ENCODE assay signal across 10 mouse cellular contexts in genomic region chr8:127495226-127495780, GRCm38 (mm10).
DNase-seq lines count a peak whose midpoint lies in the region; ATAC-seq and TF ChIP-seq lines count a peak whose summit lies in the region.
"Had no signal": no experiment of that assay in that cellular context is flagged by ENCODE, and none has a peak within 500 bp of the region (broad histone marks: within the 10 kb centered on the region; RNA-seq: fewer than 3 reads in every experiment).

No protein-coding gene starts in this region.

- H3K4me1 ChIP-seq in hindbrain, embryonic 14.5 days (replicated peaks; ENCODE audit: control insufficient read depth, insufficient read depth, low read length) = peaks cover 18% of the 10 kb centered on the region
- peaks cover 20% of the 10 kb centered on the region for H3K4me1 ChIP-seq in hindbrain, embryonic 12.5 days
- peaks cover 0 to 12% of the 10 kb centered on the region in 2 experiments; a peak in 3 of 4 replicates for H3K4me1 ChIP-seq in CH12.LX (ENCODE audit: control insufficient read depth in 1 of 2, insufficient read depth in 2 of 2)
- H3K4me1 ChIP-seq in midbrain, postnatal 0 days (ENCODE audit: insufficient read depth, low read length) = peaks cover 8% of the 10 kb centered on the region; the same call in 1 of the 2 replicates
- H3K4me1 ChIP-seq: liver, embryonic 15.5 days had no signal

- no peaks in the 10 kb centered on the region for H3K27me3 ChIP-seq in hindbrain, embryonic 14.5 days (ENCODE audit: control insufficient read depth, insufficient read depth, low read length)
- no peaks in the 10 kb centered on the region for H3K27me3 ChIP-seq in hindbrain, embryonic 12.5 days
- H3K27me3 ChIP-seq in CH12.LX (replicated peaks) = no peaks in the 10 kb centered on the region
- H3K27me3 ChIP-seq in midbrain, postnatal 0 days (ENCODE audit: insufficient read depth, low read length) = no peaks in the 10 kb centered on the region
- H3K27me3 ChIP-seq: heart, embryonic 12.5 days; liver, embryonic 15.5 days had no signal

- WGBS in hindbrain, embryonic 14.5 days = 60% methylated on average over 4 of the region's 4 CpGs
- 64% methylated on average over 4 of the region's 4 CpGs for WGBS in hindbrain, embryonic 12.5 days
- 68% methylated on average over 4 of the region's 4 CpGs for WGBS in midbrain, postnatal 0 days

- no peaks in the 10 kb centered on the region for H3K9me3 ChIP-seq in hindbrain, embryonic 14.5 days (ENCODE audit: control insufficient read depth, low read length)
- H3K9me3 ChIP-seq in hindbrain, embryonic 12.5 days (replicated peaks) = no peaks in the 10 kb centered on the region
- no peaks in the 10 kb centered on the region for H3K9me3 ChIP-seq in CH12.LX (replicated peaks; ENCODE audit: low read length)
- no peaks in the 10 kb centered on the region for H3K9me3 ChIP-seq in midbrain, postnatal 0 days (ENCODE audit: low read length)
- H3K9me3 ChIP-seq: heart, embryonic 12.5 days; liver, embryonic 15.5 days had no signal

- no peak for TF ChIP-seq CTCF in CH12.LX (conservative IDR thresholded peaks at IDR 0.05 in 1 of 2, IDR thresholded peaks at IDR 0.05 in 1 of 2; ENCODE audit: low read depth in 2 of 2, low read length in 2 of 2)
- no peak for TF ChIP-seq CTCF in midbrain, postnatal 0 days (IDR thresholded peaks at IDR 0.05)

- no peak for TF ChIP-seq POLR2A in CH12.LX (IDR thresholded peaks at IDR 0.05; ENCODE audit: low read depth, low read length)

- in situ Hi-C loops in CH12.LX (cut with MboI; ENCODE audit: low pct_ligation_motif_present, low pct_unique_long_range_greater_than_20kb, low sequenced_read_pairs) = no loop called here

- H3K4me2 ChIP-seq in hindbrain, embryonic 14.5 days (replicated peaks) = no peak overlapping the region
- H3K4me2 ChIP-seq in hindbrain, embryonic 12.5 days (replicated peaks) = no peak overlapping the region
- H3K4me2 ChIP-seq in CH12.LX (ENCODE audit: insufficient read depth, low read depth, poor library complexity, severe bottlenecking) = no peak overlapping the region
- no peak overlapping the region for H3K4me2 ChIP-seq in midbrain, postnatal 0 days (ENCODE audit: low read depth, low read length, poor library complexity, severe bottlenecking)
- H3K4me2 ChIP-seq: heart, embryonic 12.5 days; liver, embryonic 15.5 days had no signal

- H3K36me3 ChIP-seq in hindbrain, embryonic 14.5 days (replicated peaks; ENCODE audit: control insufficient read depth, insufficient read depth) = no peaks in the 10 kb centered on the region
- H3K36me3 ChIP-seq in hindbrain, embryonic 12.5 days = no peaks in the 10 kb centered on the region
- no peaks in the 10 kb centered on the region for H3K36me3 ChIP-seq in CH12.LX (replicated peaks in 1 of 2; ENCODE audit: control insufficient read depth in 1 of 2, insufficient read depth in 1 of 2, low read length in 1 of 2)
- no peaks in the 10 kb centered on the region for H3K36me3 ChIP-seq in midbrain, postnatal 0 days (ENCODE audit: insufficient read depth, low read length)
- H3K36me3 ChIP-seq: heart, embryonic 12.5 days; liver, embryonic 15.5 days had no signal

- dilution Hi-C loops in CH12.LX (cut with MboI; ENCODE audit: extremely low pct_ligation_motif_present, extremely low pct_unique_long_range_greater_than_20kb, low sequenced_read_pairs) = no loop called here

- DNase-seq in hindbrain, embryonic 14.5 days (ENCODE audit: low spot score) = no peak
- DNase-seq in CH12.LX (ENCODE audit: extremely low read depth) = peak; percentile 47
- peak; percentile 61 for DNase-seq in embryo, embryonic 11 days
- DNase-seq in midbrain, postnatal 0 days (ENCODE audit: low spot score) = peak; percentile 24
- DNase-seq in c-Kit-positive CD71-positive TER-119-positive erythroid progenitor cells, embryonic 14.5 days (ENCODE audit: low spot score) = no peak
- DNase-seq in layer of hippocampus, adult 9-10 months (ENCODE audit: low spot score) = no peak
- no peak for DNase-seq in spleen, adult 12 weeks (ENCODE audit: low spot score)

- no peak for TF ChIP-seq RAD21 in CH12.LX (IDR thresholded peaks at IDR 0.05; ENCODE audit: low read depth, low read length)

- no peak for TF ChIP-seq EP300 in CH12.LX (IDR thresholded peaks at IDR 0.05; ENCODE audit: low read length)

- no peaks in the 10 kb centered on the region for H3K79me2 ChIP-seq in CH12.LX (replicated peaks; ENCODE audit: control insufficient read depth, extremely low read depth, insufficient read depth, poor library complexity, severe bottlenecking)

- peak; percentile 27; the same call in 1 of the 2 replicates for ATAC-seq in hindbrain, embryonic 14.5 days (ENCODE audit: low FRiP score)
- no peak for ATAC-seq in hindbrain, embryonic 12.5 days (ENCODE audit: low FRiP score)
- ATAC-seq in midbrain, postnatal 0 days (ENCODE audit: low FRiP score) = no peak

- no peak overlapping the region for H3K27ac ChIP-seq in hindbrain, embryonic 14.5 days
- H3K27ac ChIP-seq in hindbrain, embryonic 12.5 days = no peak overlapping the region
- no peak overlapping the region for H3K27ac ChIP-seq in CH12.LX (ENCODE audit: insufficient read depth, low read depth)
- H3K27ac ChIP-seq in midbrain, postnatal 0 days (ENCODE audit: low read depth, low read length) = no peak overlapping the region
- H3K27ac ChIP-seq: liver, embryonic 15.5 days had no signal

- no peak overlapping the region for H3K4me3 ChIP-seq in hindbrain, embryonic 14.5 days (replicated peaks; ENCODE audit: low read length)
- no peak overlapping the region for H3K4me3 ChIP-seq in hindbrain, embryonic 12.5 days
- H3K4me3 ChIP-seq in CH12.LX (replicated peaks in 1 of 3; ENCODE audit: low read depth in 2 of 3, low read length in 2 of 3, poor library complexity in 1 of 3) = no peak overlapping the region
- no peak overlapping the region for H3K4me3 ChIP-seq in midbrain, postnatal 0 days (ENCODE audit: low read depth, low read length)
- H3K4me3 ChIP-seq: heart, embryonic 12.5 days; liver, embryonic 15.5 days had no signal

- H3K9ac ChIP-seq in hindbrain, embryonic 14.5 days = no peak overlapping the region
- H3K9ac ChIP-seq in hindbrain, embryonic 12.5 days = no peak overlapping the region
- no peak overlapping the region for H3K9ac ChIP-seq in CH12.LX (ENCODE audit: insufficient read depth, low read depth)
- H3K9ac ChIP-seq in midbrain, postnatal 0 days (replicated peaks; ENCODE audit: low read length, poor library complexity, severe bottlenecking) = no peak overlapping the region
- H3K9ac ChIP-seq: heart, embryonic 12.5 days; liver, embryonic 15.5 days had no signal

TF ChIP-seq in CH12.LX, 34 proteins besides CTCF, POLR2A, EP300 and RAD21:
- no peak for TF ChIP-seq TBP (conservative IDR thresholded peaks at IDR 0.05; ENCODE audit: low read depth, low read length)
- no peak for TF ChIP-seq ETS1 (conservative IDR thresholded peaks at IDR 0.05; ENCODE audit: low read depth, low read length)
- TF ChIP-seq POLR2AphosphoS2 (IDR thresholded peaks at IDR 0.05; ENCODE audit: low read depth, low read length) = no peak
- TF ChIP-seq RCOR1 (conservative IDR thresholded peaks at IDR 0.05; ENCODE audit: low read depth, low read length) = no peak
- no peak for TF ChIP-seq ZNF384 (IDR thresholded peaks at IDR 0.05; ENCODE audit: low read depth, low read length)
- TF ChIP-seq MXI1 (IDR thresholded peaks at IDR 0.05; ENCODE audit: low read depth, low read length) = no peak
- no peak for TF ChIP-seq JUND (conservative IDR thresholded peaks at IDR 0.05; ENCODE audit: low read depth, low read length)
- TF ChIP-seq NELFE (IDR thresholded peaks at IDR 0.05; ENCODE audit: low read depth, low read length) = no peak
- no peak for TF ChIP-seq MAX (IDR thresholded peaks at IDR 0.05; ENCODE audit: low read length)
- TF ChIP-seq UBTF (IDR thresholded peaks at IDR 0.05; ENCODE audit: low read depth, low read length) = no peak
- no peak for TF ChIP-seq ZMIZ1 (IDR thresholded peaks at IDR 0.05; ENCODE audit: low read depth, low read length)
- TF ChIP-seq PAX5 (IDR thresholded peaks at IDR 0.05; ENCODE audit: low read length) = no peak
- no peak for TF ChIP-seq MEF2A (IDR thresholded peaks at IDR 0.05; ENCODE audit: borderline replicate concordance, low read depth, low read length)
- no peak for TF ChIP-seq HCFC1 (IDR thresholded peaks at IDR 0.05; ENCODE audit: low read depth, low read length)

Comparison
In these comparisons a context has a peak if more than half of its experiments do, and no peak if none do; other contexts are left out.
1. DNase-seq: peak in CH12.LX (single experiment), embryo, embryonic 11 days (single experiment) and midbrain, postnatal 0 days (single experiment); none in hindbrain, embryonic 14.5 days (single experiment), c-Kit-positive CD71-positive TER-119-positive erythroid progenitor cells, embryonic 14.5 days (single experiment), layer of hippocampus, adult 9-10 months (single experiment) and spleen, adult 12 weeks (single experiment).